Mouse (Mus musculus) cerebellum, postnatal 10 days (tissue): ENCODE data around the gene Zfp449.
A peak's percentile ranks its signal among the peaks of the same experiment; 100 is the strongest.

Experiments
- DNase-seq, 2 experiments: peaks; one replicate each; pipeline ENCODE4 v3.0.0; 2021; ENCODE audit warnings: mixed read lengths in 2 of 2

The Zfp449 gene

GRCm38 (mm10) chrX:56346176-56346931, at the start of gene Zfp449:
TSS of gene Zfp449 (plus strand) at chrX:56346400.
- DNase-seq = peak; percentile 77 to 89

- no peak for DNase-seq
These were observed 38.6 kb upstream of the Zfp449 start for GRCm38 (mm10) chrX:56307597-56307996.

GRCm38 (mm10) chrX:56312813-56313212, 33.4 kb upstream of the Zfp449 start:
- no peak for DNase-seq

GRCm38 (mm10) chrX:56322096-56322495, 24.1 kb upstream of the Zfp449 start:
- no peak for DNase-seq

- no peak for DNase-seq
These were observed 23.5 kb upstream of the Zfp449 start for GRCm38 (mm10) chrX:56322731-56323130.

GRCm38 (mm10) chrX:56332046-56332445, 14.2 kb upstream of the Zfp449 start:
- no peak for DNase-seq

GRCm38 (mm10) chrX:56340305-56340704, 5.9 kb upstream of the Zfp449 start:
- peak; percentile 56 to 59 for DNase-seq

- DNase-seq = no peak
These were observed 3.3 kb upstream of the Zfp449 start for GRCm38 (mm10) chrX:56342921-56343320.

GRCm38 (mm10) chrX:56346932-56347253, 693 bp downstream of the Zfp449 start:
- DNase-seq = peak; percentile 63 to 70

- DNase-seq = peak; percentile 68 to 74
These were observed 28.4 kb downstream of the Zfp449 start, which contains the start of gene Smim10l2a for GRCm38 (mm10) chrX:56374431-56375128. TSS of gene Smim10l2a (plus strand) at chrX:56374586.

GRCm38 (mm10) chrX:56380852-56381251, 34.7 kb downstream of the Zfp449 start:
- DNase-seq = no peak

GRCm38 (mm10) chrX:56384142-56384541, 37.9 kb downstream of the Zfp449 start:
- DNase-seq = peak in 1 of 2 experiments; percentile 22

- DNase-seq = no peak
These were observed 58.4 kb downstream of the Zfp449 start for GRCm38 (mm10) chrX:56404646-56405045.

GRCm38 (mm10) chrX:56405482-56405881, 59.3 kb downstream of the Zfp449 start:
- no peak for DNase-seq

GRCm38 (mm10) chrX:56406128-56406527, 59.9 kb downstream of the Zfp449 start:
- DNase-seq = no peak
